Mouse (Mus musculus): ENCODE data around the gene Zfp46.

The Zfp46 gene

GRCm38 (mm10) chr4:136266716-136267343 is 17.7 kb upstream of the Zfp46 start:
- DNase-seq (ENCODE audit: low spot score) = no peak

- no peak for DNase-seq (ENCODE audit: low spot score)
These were observed 15.6 kb upstream of the Zfp46 start for GRCm38 (mm10) chr4:136268912-136269311.

GRCm38 (mm10) chr4:136270648-136271047 is 13.8 kb upstream of the Zfp46 start:
- DNase-seq (ENCODE audit: low spot score) = no peak

- no peak for DNase-seq (ENCODE audit: low spot score)
These were observed 3.4 kb upstream of the Zfp46 start for GRCm38 (mm10) chr4:136281097-136281496.

GRCm38 (mm10) chr4:136281611-136282010 is 2.9 kb upstream of the Zfp46 start:
- no peak for DNase-seq (ENCODE audit: low spot score)

GRCm38 (mm10) chr4:136282621-136283480 is 1.6 kb upstream of the Zfp46 start:
- DNase-seq (ENCODE audit: low spot score) = no peak

GRCm38 (mm10) chr4:136283783-136284182 is 700 bp upstream of the Zfp46 start:
- no peak for DNase-seq (ENCODE audit: low spot score)

- no peak for DNase-seq (ENCODE audit: low spot score)
These were observed 408 bp downstream of the Zfp46 start for GRCm38 (mm10) chr4:136284891-136285290.

GRCm38 (mm10) chr4:136285348-136285810 is 896 bp downstream of the Zfp46 start:
- DNase-seq (ENCODE audit: low spot score) = peak; percentile 84

- DNase-seq (ENCODE audit: low spot score) = peak; percentile 86
These were observed 1.4 kb downstream of the Zfp46 start for GRCm38 (mm10) chr4:136285811-136286371.

GRCm38 (mm10) chr4:136289918-136290780 is 5.7 kb downstream of the Zfp46 start:
- DNase-seq (ENCODE audit: low spot score) = no peak

GRCm38 (mm10) chr4:136290781-136291595 is 6.5 kb downstream of the Zfp46 start:
- no peak for DNase-seq (ENCODE audit: low spot score)

- no peak for DNase-seq (ENCODE audit: low spot score)
These were observed 7.2 kb downstream of the Zfp46 start for GRCm38 (mm10) chr4:136291692-136292091.

GRCm38 (mm10) chr4:136295941-136296340 is 11.5 kb downstream of the Zfp46 start:
- DNase-seq (ENCODE audit: low spot score) = no peak

GRCm38 (mm10) chr4:136302462-136302861 is 18.0 kb downstream of the Zfp46 start:
- no peak for DNase-seq (ENCODE audit: low spot score)

- no peak for DNase-seq (ENCODE audit: low spot score)
These were observed 19.7 kb downstream of the Zfp46 start for GRCm38 (mm10) chr4:136304181-136304580.

GRCm38 (mm10) chr4:136308355-136308754 is 23.9 kb downstream of the Zfp46 start:
- DNase-seq (ENCODE audit: low spot score) = no peak

GRCm38 (mm10) chr4:136309780-136310179 is 25.3 kb downstream of the Zfp46 start:
- DNase-seq (ENCODE audit: low spot score) = peak; percentile 64

- DNase-seq (ENCODE audit: low spot score) = peak; percentile 97
These were observed 26.0 kb downstream of the Zfp46 start, which contains the start of gene Hnrnpr for GRCm38 (mm10) chr4:136310229-136311041. Hnrnpr (plus strand) TSS chr4:136310942.
